Mouse (Mus musculus) embryonic facial prominence, embryonic 11.5 days (tissue): Measurements from ENCODE around the gene Gmppb. TPM values are rescaled to one million over a fixed set of nuclear protein-coding genes. Genes with fewer than 3 reads are reported as not detected.

Experiments
- ATAC-seq: fragments of 200-750 bp; cut with Nextera tagmentation; replicated peaks from 2 replicates; pipeline ENCODE4 v1.8.0; 2017; ENCODE audit warnings: low read depth; ENCODE audit not compliant: insufficient number of reproducible peaks, low FRiP score, low TSS enrichment
- DNase-seq: peaks from one replicate; pipeline ENCODE4 v3.0.0-alpha.2; 2015; ENCODE audit warnings: low spot score
- H3K27ac ChIP-seq: fragments of 300-500 bp; sonication (generic); replicated peaks from 2 replicates; pipeline ENCODE4 v1.5.1; 2014; ENCODE audit warnings: mild to moderate bottlenecking, low read depth, low read length, control low read depth
- H3K27me3 ChIP-seq: fragments of 300-500 bp; sonication (generic); 2 replicates; pipeline ENCODE4 v1.6.1; 2014; ENCODE audit warnings: mild to moderate bottlenecking, low read length, moderate library complexity, mixed read lengths; ENCODE audit not compliant: control insufficient read depth, insufficient read depth
- H3K36me3 ChIP-seq: fragments of 300-500 bp; sonication (generic); replicated peaks from 2 replicates; pipeline ENCODE4 v1.6.1; 2014; ENCODE audit warnings: low read depth, mild to moderate bottlenecking, low read length, moderate library complexity, mixed read lengths; ENCODE audit not compliant: control insufficient read depth, insufficient read depth
- H3K4me1 ChIP-seq: fragments of 300-500 bp; sonication (generic); 2 replicates; pipeline ENCODE4 v1.6.1; 2014; ENCODE audit warnings: low read length, mixed read lengths; ENCODE audit not compliant: control insufficient read depth, insufficient read depth
- H3K4me2 ChIP-seq: fragments of 300-500 bp; sonication (generic); 2 replicates; pipeline ENCODE4 v1.6.1; 2014; ENCODE audit warnings: low read depth, mild to moderate bottlenecking, control low read depth, low read length, moderate library complexity
- H3K4me3 ChIP-seq: fragments of 300-500 bp; sonication (generic); 2 replicates; pipeline ENCODE4 v1.5.1; 2014; ENCODE audit warnings: low read depth, low read length, control low read depth
- H3K9ac ChIP-seq: fragments of 300-500 bp; sonication (generic); replicated peaks from 2 replicates; pipeline ENCODE4 v1.6.1; 2014; ENCODE audit warnings: mild to moderate bottlenecking, control low read depth, low read length
- H3K9me3 ChIP-seq: fragments of 300-500 bp; sonication (generic); replicated peaks from 2 replicates; pipeline ENCODE4 v1.6.1; 2016; ENCODE audit warnings: mild to moderate bottlenecking, low read length, inconsistent platforms, mixed read lengths; ENCODE audit not compliant: control insufficient read depth
- WGBS: fragments of 180-500 bp; shearing (Covaris S2); extraction: QIAGEN DNeasy Blood & Tissue Kit; methylation state at CpG from one replicate; pipeline ENCODE4 v1.1.7; 2014; 5-methylcytosine and 5-hydroxymethylcytosine counted together
- polyA plus RNA-seq: library from polyadenylated mRNA; unstranded; fragments of >200 nt; fragmentation: Nextera tagmentation; extraction: Ambion mirVana; gene quantifications from 2 replicates; pipeline ENCODE4 v1.2.1, GENCODE M21; 2014

Gmppb gene
- polyA plus RNA-seq, 1 experiment from 2014 or later = 19.2 TPM

- 93% methylated on average over 15 of the region's 15 CpGs for WGBS
- H3K9me3 ChIP-seq = no peaks in the 10 kb centered on the region
- H3K4me3 ChIP-seq = no peak overlapping the region
- no peak overlapping the region for H3K9ac ChIP-seq
- no peak overlapping the region for H3K27ac ChIP-seq
- no peaks in the 10 kb centered on the region; the same call in 1 of the 2 replicates for H3K36me3 ChIP-seq
- no peaks in the 10 kb centered on the region for H3K4me1 ChIP-seq
- no peak for DNase-seq
- no peaks in the 10 kb centered on the region for H3K27me3 ChIP-seq
- no peak overlapping the region for H3K4me2 ChIP-seq
- no peak for ATAC-seq
Measured at GRCm38 (mm10) chr9:108053665-108054225, 4.7 kb downstream of the Gmppb start.

GRCm38 (mm10) chr9:108054331-108055040, 5.4 kb downstream of the Gmppb start:
- H3K9ac ChIP-seq = no peak overlapping the region
- 90% methylated on average over 22 of the region's 22 CpGs for WGBS
- no peak overlapping the region for H3K4me2 ChIP-seq
- H3K4me1 ChIP-seq = no peaks in the 10 kb centered on the region
- H3K27me3 ChIP-seq = no peaks in the 10 kb centered on the region
- H3K27ac ChIP-seq = no peak overlapping the region
- H3K36me3 ChIP-seq = no peaks in the 10 kb centered on the region; the same call in 1 of the 2 replicates
- ATAC-seq = no peak
- DNase-seq = no peak
- no peak overlapping the region for H3K4me3 ChIP-seq
- no peaks in the 10 kb centered on the region for H3K9me3 ChIP-seq

- Histone ChIP-seq H3K4me3 (no peak overlapping the region), H3K9ac (no peak overlapping the region), H3K27me3 (no peaks in the 10 kb centered on the region), H3K9me3 (no peaks in the 10 kb centered on the region), H3K4me2 (no peak overlapping the region), H3K36me3 (no peaks in the 10 kb centered on the region; the same call in 1 of the 2 replicates), H3K4me1 (no peaks in the 10 kb centered on the region), H3K27ac (no peak overlapping the region)
- no peak for DNase-seq
- WGBS = 88% methylated on average over 1 of the region's 1 CpGs
- no peak for ATAC-seq
Measured at GRCm38 (mm10) chr9:108055061-108055460, 6.0 kb downstream of the Gmppb start.

- Histone ChIP-seq H3K36me3 (no peaks in the 10 kb centered on the region; the same call in 1 of the 2 replicates), H3K4me3 (no peak overlapping the region), H3K9me3 (no peaks in the 10 kb centered on the region), H3K9ac (no peak overlapping the region), H3K27ac (no peak overlapping the region), H3K4me2 (no peak overlapping the region), H3K4me1 (no peaks in the 10 kb centered on the region), H3K27me3 (no peaks in the 10 kb centered on the region)
- ATAC-seq (no peak), DNase-seq (no peak)
- WGBS = 80% methylated on average over 6 of the region's 6 CpGs
Measured at GRCm38 (mm10) chr9:108055661-108056237, 6.7 kb downstream of the Gmppb start.

- ATAC-seq = no peak
- no peak overlapping the region for H3K27ac ChIP-seq
- no peak overlapping the region for H3K9ac ChIP-seq
- no peaks in the 10 kb centered on the region; the same call in 1 of the 2 replicates for H3K36me3 ChIP-seq
- 75% methylated on average over 28 of the region's 28 CpGs for WGBS
- H3K27me3 ChIP-seq = no peaks in the 10 kb centered on the region
- H3K4me1 ChIP-seq = no peaks in the 10 kb centered on the region
- H3K9me3 ChIP-seq = no peaks in the 10 kb centered on the region
- DNase-seq = no peak
- no peak overlapping the region for H3K4me3 ChIP-seq
- no peak overlapping the region for H3K4me2 ChIP-seq
Measured at GRCm38 (mm10) chr9:108056361-108057261, 7.6 kb downstream of the Gmppb start.

GRCm38 (mm10) chr9:108057262-108057562, 8.2 kb downstream of the Gmppb start:
- WGBS = 87% methylated on average over 5 of the region's 5 CpGs
- Histone ChIP-seq H3K36me3 (no peaks in the 10 kb centered on the region; the same call in 1 of the 2 replicates), H3K27me3 (no peaks in the 10 kb centered on the region), H3K9ac (no peak overlapping the region), H3K4me3 (no peak overlapping the region), H3K4me2 (no peak overlapping the region), H3K9me3 (no peaks in the 10 kb centered on the region), H3K4me1 (no peaks in the 10 kb centered on the region), H3K27ac (no peak overlapping the region)
- DNase-seq (no peak), ATAC-seq (no peak)

GRCm38 (mm10) chr9:108058291-108058690, 9.2 kb downstream of the Gmppb start:
- DNase-seq = no peak
- WGBS = 93% methylated on average over 9 of the region's 9 CpGs
- Histone ChIP-seq H3K9ac (no peak overlapping the region), H3K36me3 (no peaks in the 10 kb centered on the region; the same call in none of the 2 replicates), H3K4me2 (no peak overlapping the region), H3K27ac (no peak overlapping the region), H3K9me3 (no peaks in the 10 kb centered on the region), H3K4me3 (no peak overlapping the region), H3K27me3 (no peaks in the 10 kb centered on the region), H3K4me1 (no peaks in the 10 kb centered on the region)
- no peak for ATAC-seq
